Mouse (Mus musculus): Measurements from ENCODE around the gene St6galnac6.

- TF ChIP-seq CTCF (conservative IDR thresholded peaks at IDR 0.05; ENCODE audit: insufficient read depth, insufficient read length, low read depth, low read length) (no peak), POLR2A (IDR thresholded peaks at IDR 0.05; ENCODE audit: low read depth, low read length) (no peak)
These were observed 31.5 kb downstream of the St6galnac6 start for GRCm38 (mm10) chr2:32631046-32631445.

All from kidney, adult 2 months (tissue).